Comparison of ENCODE assay signal across 22 mouse cellular contexts in the genomic region with DNA sequence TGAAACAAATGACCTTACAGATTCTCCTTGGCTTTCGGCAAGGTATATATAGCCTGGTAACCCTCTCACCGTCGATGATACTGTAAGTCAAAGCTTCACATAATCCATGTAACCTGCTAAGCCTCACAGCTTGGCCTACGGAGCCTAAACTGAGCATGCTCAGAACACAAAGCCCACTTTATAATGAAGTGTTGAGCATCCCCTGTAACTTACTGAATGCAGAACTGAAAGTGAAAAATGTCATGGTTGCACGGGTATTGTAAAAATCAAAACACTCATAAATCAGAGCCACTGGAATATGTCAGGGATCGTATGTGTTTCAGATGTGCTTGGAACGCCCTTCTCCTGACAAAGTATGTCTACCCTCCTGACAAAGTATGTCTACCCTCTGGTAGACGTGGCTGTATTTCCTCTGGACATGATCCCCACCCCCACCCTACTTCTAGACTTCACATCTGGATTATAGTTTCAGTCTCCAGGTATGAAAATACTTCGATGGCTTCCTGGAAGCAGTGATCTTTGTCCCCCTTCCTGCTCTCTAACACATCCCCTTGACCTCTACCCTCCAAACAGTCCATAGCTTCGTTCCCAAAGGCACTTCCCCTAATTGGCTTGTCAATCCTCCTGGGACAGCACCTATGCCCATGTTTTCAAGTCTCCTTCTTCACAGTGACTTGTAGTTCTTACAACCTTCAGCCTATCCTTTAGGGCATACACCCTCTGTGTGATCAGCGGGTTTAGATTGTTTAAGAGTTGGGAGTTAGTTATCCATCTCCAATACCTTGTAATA.
"Had no signal": no experiment of that assay in that cellular context is flagged by ENCODE, and none has a peak within 500 bp of the region (broad histone marks: within the 10 kb centered on the region; RNA-seq: fewer than 3 reads in every experiment).

No protein-coding gene starts in this region.

- DNase-seq: kidney, adult 2 months; kidney, postnatal 10 days; kidney, postnatal 36 days; left cerebral cortex, postnatal 4 days; liver, postnatal 0 days; lung, postnatal 10 days; lung, postnatal 36 days; right cerebral cortex, adult 18-20 months; right cerebral cortex, postnatal 14 days; spleen, adult 18-20 months; thymus, adult 18-20 months; thymus, postnatal 36 days had no signal

- H3K4me2 ChIP-seq: kidney, embryonic 15.5 days; limb, embryonic 12.5 days; limb, embryonic 15.5 days; liver, embryonic 11.5 days; lung, embryonic 15.5 days; midbrain, embryonic 12.5 days; midbrain, embryonic 15.5 days; neural tube, embryonic 12.5 days; neural tube, embryonic 15.5 days had no signal

- H3K9me3 ChIP-seq: kidney, embryonic 15.5 days; limb, embryonic 12.5 days; limb, embryonic 15.5 days; lung, embryonic 15.5 days; midbrain, embryonic 12.5 days; midbrain, embryonic 15.5 days; neural tube, embryonic 12.5 days; neural tube, embryonic 15.5 days had no signal

- H3K4me1 ChIP-seq: kidney, embryonic 15.5 days; limb, embryonic 15.5 days; lung, embryonic 15.5 days; midbrain, embryonic 12.5 days; midbrain, embryonic 15.5 days; neural tube, embryonic 12.5 days; neural tube, embryonic 15.5 days had no signal

- H3K27me3 ChIP-seq: kidney, embryonic 15.5 days; limb, embryonic 12.5 days; limb, embryonic 15.5 days; lung, embryonic 15.5 days; midbrain, embryonic 12.5 days; midbrain, embryonic 15.5 days; neural tube, embryonic 12.5 days; neural tube, embryonic 15.5 days had no signal

- H3K4me3 ChIP-seq: kidney, embryonic 15.5 days; limb, embryonic 12.5 days; limb, embryonic 15.5 days; lung, embryonic 15.5 days; midbrain, embryonic 12.5 days; midbrain, embryonic 15.5 days; neural tube, embryonic 12.5 days; neural tube, embryonic 15.5 days had no signal

- H3K9ac ChIP-seq: kidney, embryonic 15.5 days; limb, embryonic 12.5 days; limb, embryonic 15.5 days; liver, embryonic 14.5 days; liver, postnatal 0 days; lung, embryonic 15.5 days; midbrain, embryonic 12.5 days; midbrain, embryonic 15.5 days; neural tube, embryonic 12.5 days; neural tube, embryonic 15.5 days had no signal

- H3K36me3 ChIP-seq: kidney, embryonic 15.5 days; limb, embryonic 12.5 days; limb, embryonic 15.5 days; lung, embryonic 15.5 days; midbrain, embryonic 12.5 days; midbrain, embryonic 15.5 days; neural tube, embryonic 12.5 days; neural tube, embryonic 15.5 days had no signal

- H3K27ac ChIP-seq: kidney, embryonic 15.5 days; limb, embryonic 12.5 days; limb, embryonic 15.5 days; liver, embryonic 14.5 days; lung, embryonic 15.5 days; midbrain, embryonic 12.5 days; midbrain, embryonic 15.5 days; neural tube, embryonic 12.5 days; neural tube, embryonic 15.5 days had no signal

- ATAC-seq: liver, postnatal 0 days; midbrain, embryonic 15.5 days had no signal
